ENCODE assay signal across 18 mouse cellular contexts in the genomic region with DNA sequence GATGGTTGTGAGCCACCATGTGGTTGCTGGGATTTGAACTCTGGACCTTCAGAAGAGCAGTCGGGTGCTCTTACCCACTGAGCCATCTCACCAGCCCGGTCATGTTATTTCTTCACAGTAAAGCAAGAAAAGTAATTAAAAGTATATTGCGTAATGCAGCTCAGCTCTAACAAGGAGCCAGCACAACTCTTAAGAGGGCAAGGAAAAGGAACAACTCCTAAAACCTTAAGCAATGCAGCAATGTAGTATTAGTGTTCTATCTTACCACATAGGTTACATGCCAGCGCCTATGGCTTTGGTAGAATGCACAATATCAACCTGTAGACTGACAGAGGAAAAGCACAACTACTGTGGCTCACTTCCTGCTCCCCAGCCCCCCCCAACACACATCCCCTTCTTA. TPM values are rescaled to one million over a fixed set of nuclear protein-coding genes. Genes with fewer than 3 reads are reported as not detected.
DNase-seq lines count a peak whose midpoint lies in the region; ATAC-seq lines count a peak whose summit lies in the region.
"Had no signal": no experiment of that assay in that cellular context is flagged by ENCODE, and none has a peak within 500 bp of the region (broad histone marks: within the 10 kb centered on the region; RNA-seq: fewer than 3 reads in every experiment).

No protein-coding gene starts in this region.

- H3K27ac ChIP-seq in hindbrain, embryonic 13.5 days, result no peak overlapping the region
- no peak overlapping the region for H3K27ac ChIP-seq in hindbrain, embryonic 11.5 days (ENCODE audit: low read depth, low read length)
- H3K27ac ChIP-seq: limb, embryonic 13.5 days; stomach, embryonic 15.5 days had no signal

- no peak for DNase-seq in hindbrain, embryonic 11.5 days (ENCODE audit: low spot score)
- DNase-seq in lung, postnatal 25 days (ENCODE audit: low spot score), result peak; percentile 34
- DNase-seq in lung, postnatal 14 days, result no peak
- DNase-seq in MEL-GATA-1-ER (ENCODE audit: extremely low read depth, low read depth), result peak; percentile 15
- no peak for DNase-seq in cerebellum, postnatal 36 days
- DNase-seq in gastrocnemius, postnatal 36 days, result no peak
- DNase-seq: adrenal gland, postnatal 25 days; cerebellum, postnatal 14 days; right cerebral cortex, postnatal 14 days had no signal

- peak overlapping the region; percentile 18; the same call in 1 of the 2 replicates for H3K4me2 ChIP-seq in hindbrain, embryonic 13.5 days
- H3K4me2 ChIP-seq in hindbrain, embryonic 11.5 days (replicated peaks; ENCODE audit: low read depth, low read length), result no peak overlapping the region
- H3K4me2 ChIP-seq: limb, embryonic 13.5 days; stomach, embryonic 15.5 days had no signal

- peaks cover 41% of the 10 kb centered on the region for H3K4me1 ChIP-seq in hindbrain, embryonic 13.5 days (replicated peaks)
- H3K4me1 ChIP-seq in hindbrain, embryonic 11.5 days (replicated peaks; ENCODE audit: control insufficient read depth, insufficient read depth, low read length), result peaks cover 5% of the 10 kb centered on the region; the same call in 1 of the 2 replicates

- H3K4me3 ChIP-seq in hindbrain, embryonic 13.5 days, result no peak overlapping the region
- no peak overlapping the region for H3K4me3 ChIP-seq in hindbrain, embryonic 11.5 days (ENCODE audit: low read depth, low read length)
- H3K4me3 ChIP-seq: limb, embryonic 13.5 days; megakaryocyte, embryonic 14.5 days; stomach, embryonic 15.5 days had no signal

- no peaks in the 10 kb centered on the region for H3K9me3 ChIP-seq in hindbrain, embryonic 13.5 days
- no peaks in the 10 kb centered on the region for H3K9me3 ChIP-seq in hindbrain, embryonic 11.5 days (ENCODE audit: control insufficient read depth, low read length)
- H3K9me3 ChIP-seq: stomach, embryonic 15.5 days had no signal

- intact Hi-C loops in gastrocnemius, postnatal 36 days (cut with DNase I), result no loop called here

- H3K9ac ChIP-seq in hindbrain, embryonic 13.5 days, result no peak overlapping the region
- H3K9ac ChIP-seq in hindbrain, embryonic 11.5 days (ENCODE audit: low read depth, low read length), result no peak overlapping the region
- H3K9ac ChIP-seq: limb, embryonic 13.5 days; stomach, embryonic 15.5 days had no signal

- 97% methylated on average over 4 of the region's 4 CpGs for WGBS in hindbrain, embryonic 13.5 days
- whole genome bisulfite sequencing in hindbrain, embryonic 11.5 days, result 93% methylated on average over 4 of the region's 4 CpGs

- H3K36me3 ChIP-seq in hindbrain, embryonic 13.5 days, result peaks cover 24% of the 10 kb centered on the region
- H3K36me3 ChIP-seq in hindbrain, embryonic 11.5 days (ENCODE audit: control insufficient read depth, insufficient read depth, low read length), result 0 out of 2 replicates have a peak, but pooled peaks cover 5% of the 10 kb centered on the region

- H3K27me3 ChIP-seq in hindbrain, embryonic 13.5 days, result no peaks in the 10 kb centered on the region
- H3K27me3 ChIP-seq in hindbrain, embryonic 11.5 days (ENCODE audit: control insufficient read depth, insufficient read depth, low read length), result no peaks in the 10 kb centered on the region
- H3K27me3 ChIP-seq: limb, embryonic 13.5 days; stomach, embryonic 15.5 days had no signal

- ATAC-seq in hindbrain, embryonic 13.5 days (ENCODE audit: low FRiP score), result no peak
- no peak for ATAC-seq in hindbrain, embryonic 11.5 days (ENCODE audit: low FRiP score)
- ATAC-seq in megakaryocyte progenitor cell, adult 5-6 weeks (replicated peaks; ENCODE audit: poor library complexity), result peak; percentile 24; the same call in 1 of the 2 replicates
- ATAC-seq: forebrain, embryonic 14.5 days had no signal

RNA-seq across cellular contexts. Expression of gene Adal, which starts 2.9 kb away (rescaled TPM):
- 32.0 and 33.0 TPM in 2 replicates for polyA plus RNA-seq in hindbrain, embryonic 13.5 days (2015; fragmentation: Nextera tagmentation; extraction: Ambion mirVana)
- 32.2 and 33.7 TPM in 2 replicates for polyA plus RNA-seq in hindbrain, embryonic 11.5 days (2014; fragmentation: Nextera tagmentation; extraction: Ambion mirVana)
- 12.2 and 12.4 TPM in 2 replicates for total RNA-seq in megakaryocyte progenitor cell, adult 5-6 weeks (2015)
- 10.6 and 15.4 TPM in 2 replicates for total RNA-seq in megakaryocyte progenitor cell, adult 5-6 weeks (2017)
- total RNA-seq in gastrocnemius, postnatal 36 days (2021), result 10 to 100 TPM; 14.7 to 15.0 TPM

RNA-seq across cellular contexts. Expression of gene Lcmt2, which starts 3.1 kb away (rescaled TPM):
- polyA plus RNA-seq in hindbrain, embryonic 13.5 days (2015; fragmentation: Nextera tagmentation; extraction: Ambion mirVana), result 23.9 and 24.5 TPM in 2 replicates
- 20.8 and 25.3 TPM in 2 replicates for polyA plus RNA-seq in hindbrain, embryonic 11.5 days (2014; fragmentation: Nextera tagmentation; extraction: Ambion mirVana)
- total RNA-seq in megakaryocyte progenitor cell, adult 5-6 weeks (2015), result 11.7 and 12.8 TPM in 2 replicates
- 8.4 and 9.7 TPM in 2 replicates for total RNA-seq in megakaryocyte progenitor cell, adult 5-6 weeks (2017)
- total RNA-seq in gastrocnemius, postnatal 36 days (2021), result 1 to 10 TPM; 2.7 to 4.1 TPM

RNA-seq across cellular contexts. Expression of gene Tgm7, which starts 27.8 kb away (rescaled TPM):
- not detected in 2 replicates for polyA plus RNA-seq in hindbrain, embryonic 13.5 days (2015; fragmentation: Nextera tagmentation; extraction: Ambion mirVana)
- polyA plus RNA-seq in hindbrain, embryonic 11.5 days (2014; fragmentation: Nextera tagmentation; extraction: Ambion mirVana), result not detected in 2 replicates
- total RNA-seq in megakaryocyte progenitor cell, adult 5-6 weeks (2015), result not detected in 2 replicates
- total RNA-seq in megakaryocyte progenitor cell, adult 5-6 weeks (2017), result not detected in 2 replicates
- not detected for total RNA-seq in gastrocnemius, postnatal 36 days (2021)
- total RNA-seq: adrenal gland, postnatal 25 days; gastrocnemius, adult 18-20 months; hematopoietic stem cell, adult 5-6 weeks had no signal
- polyA plus RNA-seq: embryonic facial prominence, embryonic 14.5 days; forebrain, embryonic 14.5 days; limb, embryonic 13.5 days had no signal

RNA-seq across cellular contexts. Expression of gene Tubgcp4, which starts 33.1 kb away (rescaled TPM):
- 55.4 and 56.3 TPM in 2 replicates for polyA plus RNA-seq in hindbrain, embryonic 13.5 days (2015; fragmentation: Nextera tagmentation; extraction: Ambion mirVana)
- polyA plus RNA-seq in hindbrain, embryonic 11.5 days (2014; fragmentation: Nextera tagmentation; extraction: Ambion mirVana), result 61.8 and 69.9 TPM in 2 replicates
- 36.4 and 38.9 TPM in 2 replicates for total RNA-seq in megakaryocyte progenitor cell, adult 5-6 weeks (2015)
- total RNA-seq in megakaryocyte progenitor cell, adult 5-6 weeks (2017), result 28.8 and 39.3 TPM in 2 replicates
- 10 to 100 TPM; 10.2 to 11.5 TPM for total RNA-seq in gastrocnemius, postnatal 36 days (2021)

RNA-seq across cellular contexts. Expression of gene Zscan29, which starts 33.6 kb away (rescaled TPM):
- 8.3 and 9.9 TPM in 2 replicates for polyA plus RNA-seq in hindbrain, embryonic 13.5 days (2015; fragmentation: Nextera tagmentation; extraction: Ambion mirVana)
- polyA plus RNA-seq in hindbrain, embryonic 11.5 days (2014; fragmentation: Nextera tagmentation; extraction: Ambion mirVana), result 12.3 and 13.7 TPM in 2 replicates
- 18.8 and 21.2 TPM in 2 replicates for total RNA-seq in megakaryocyte progenitor cell, adult 5-6 weeks (2015)
- 18.7 and 25.4 TPM in 2 replicates for total RNA-seq in megakaryocyte progenitor cell, adult 5-6 weeks (2017)
- 1 to 10 TPM; 3.6 to 4.6 TPM for total RNA-seq in gastrocnemius, postnatal 36 days (2021)

Comparison
In these comparisons a context has a peak if more than half of its experiments do, and no peak if none do; other contexts are left out.
1. DNase-seq: peak in lung, postnatal 25 days (single experiment) and MEL-GATA-1-ER (single experiment); none in hindbrain, embryonic 11.5 days (single experiment), lung, postnatal 14 days (single experiment), cerebellum, postnatal 36 days (0 of 2) and gastrocnemius, postnatal 36 days (0 of 2).